12 mouse cellular contexts compared by ENCODE assay signal in genomic region chr6:118828187-118828586, GRCm38 (mm10).
DNase-seq lines count a peak whose midpoint lies in the region; ATAC-seq and TF ChIP-seq lines count a peak whose summit lies in the region.
"Had no signal": no experiment of that assay in that cellular context is flagged by ENCODE, and none has a peak within 500 bp of the region (broad histone marks: within the 10 kb centered on the region; RNA-seq: fewer than 3 reads in every experiment).

No protein-coding gene starts in this region.

- no peak for TF ChIP-seq EP300 in heart, adult 2 months (IDR thresholded peaks at IDR 0.05; ENCODE audit: insufficient read depth, low read depth, low read length)

- H3K9me3 ChIP-seq in heart, embryonic 15.5 days (replicated peaks): no peaks in the 10 kb centered on the region
- no peaks in the 10 kb centered on the region for H3K9me3 ChIP-seq in forebrain, embryonic 12.5 days
- H3K9me3 ChIP-seq: liver, embryonic 15.5 days had no signal

- H3K4me1 ChIP-seq in heart, embryonic 15.5 days (replicated peaks): peaks cover 69% of the 10 kb centered on the region
- H3K4me1 ChIP-seq in heart, adult 2 months (ENCODE audit: control insufficient read depth, insufficient read depth, low read length): peaks cover 8% of the 10 kb centered on the region
- H3K4me1 ChIP-seq in forebrain, embryonic 12.5 days: peaks cover 13% of the 10 kb centered on the region
- peaks cover 18% of the 10 kb centered on the region for H3K4me1 ChIP-seq in cerebellum, adult 2 months (ENCODE audit: control insufficient read depth, insufficient read depth, low read length)

- H3K36me3 ChIP-seq in heart, embryonic 15.5 days: no peaks in the 10 kb centered on the region
- peaks cover 2% of the 10 kb centered on the region; the same call in 1 of the 2 replicates for H3K36me3 ChIP-seq in heart, adult 2 months (ENCODE audit: control insufficient read depth, insufficient read depth, low read length)
- no peaks in the 10 kb centered on the region for H3K36me3 ChIP-seq in forebrain, embryonic 12.5 days (replicated peaks)
- H3K36me3 ChIP-seq: liver, embryonic 15.5 days had no signal

- intact Hi-C loops in heart, adult 2 months (cut with DNase I): no loop called here

- no peak for TF ChIP-seq POLR2A in heart, adult 2 months (IDR thresholded peaks at IDR 0.05; ENCODE audit: insufficient read depth, low read depth, low read length)
- TF ChIP-seq POLR2A in cerebellum, adult 2 months (IDR thresholded peaks at IDR 0.05; ENCODE audit: borderline replicate concordance, insufficient read depth, low read length): no peak

- H3K27ac ChIP-seq in heart, embryonic 15.5 days: 0 out of 2 replicates have a peak overlapping the region, but pooled peaks have one; percentile 7
- H3K27ac ChIP-seq in heart, adult 2 months: no peak overlapping the region
- H3K27ac ChIP-seq in forebrain, embryonic 12.5 days: peak overlapping the region; percentile 68; the same call in 1 of the 2 replicates
- no peak overlapping the region for H3K27ac ChIP-seq in cerebellum, adult 2 months (ENCODE audit: insufficient read depth, low read length)
- H3K27ac ChIP-seq: liver, embryonic 15.5 days had no signal

- WGBS in heart, embryonic 15.5 days: 60% methylated on average over 4 of the region's 4 CpGs
- 81% methylated on average over 4 of the region's 4 CpGs for WGBS in heart, adult 2 months
- WGBS in forebrain, embryonic 12.5 days: 88% methylated on average over 4 of the region's 4 CpGs
- WGBS in cerebellum, adult 2 months: 84% methylated on average over 4 of the region's 4 CpGs

- H3K79me2 ChIP-seq in heart, adult 2 months (replicated peaks; ENCODE audit: control insufficient read depth, insufficient read depth, low read length): no peaks in the 10 kb centered on the region; the same call in 1 of the 2 replicates

- H3K4me2 ChIP-seq in heart, embryonic 15.5 days: no peak overlapping the region
- H3K4me2 ChIP-seq in forebrain, embryonic 12.5 days: no peak overlapping the region
- H3K4me2 ChIP-seq: liver, embryonic 15.5 days had no signal

- no peak for ATAC-seq in heart, embryonic 15.5 days (replicated peaks; ENCODE audit: insufficient number of reproducible peaks, insufficient read depth, low FRiP score, low read depth)
- no peak for ATAC-seq in forebrain, embryonic 12.5 days (ENCODE audit: low FRiP score)

- DNase-seq in heart, adult 2 months: no peak
- DNase-seq in R1 (ENCODE audit: low read depth, low spot score): peak; percentile 11
- DNase-seq in mesoderm, embryonic 11.5 days (ENCODE audit: low read depth, low spot score): peak; percentile 65
- no peak for DNase-seq in cerebellum, adult 11-12 months
- DNase-seq in cerebellum, adult 2 months: no peak
- DNase-seq in cerebellum, postnatal 14 days: no peak
- DNase-seq: kidney, adult 2 months; thymus, postnatal 14 days had no signal

- no peaks in the 10 kb centered on the region for H3K27me3 ChIP-seq in heart, embryonic 15.5 days
- H3K27me3 ChIP-seq in heart, adult 2 months (ENCODE audit: control insufficient read depth, insufficient read depth, low read length): no peaks in the 10 kb centered on the region
- no peaks in the 10 kb centered on the region for H3K27me3 ChIP-seq in forebrain, embryonic 12.5 days
- no peaks in the 10 kb centered on the region for H3K27me3 ChIP-seq in cerebellum, adult 2 months (ENCODE audit: control insufficient read depth, insufficient read depth, low read length)
- H3K27me3 ChIP-seq: liver, embryonic 15.5 days had no signal

- no peak overlapping the region for H3K9ac ChIP-seq in heart, embryonic 15.5 days
- no peak overlapping the region for H3K9ac ChIP-seq in heart, adult 2 months (ENCODE audit: low read depth, low read length)
- H3K9ac ChIP-seq in forebrain, embryonic 12.5 days: no peak overlapping the region
- H3K9ac ChIP-seq: liver, embryonic 15.5 days had no signal

- no peak for TF ChIP-seq CTCF in heart, adult 2 months (IDR thresholded peaks at IDR 0.05)
- no peak for TF ChIP-seq CTCF in cerebellum, adult 2 months (IDR thresholded peaks at IDR 0.05; ENCODE audit: borderline replicate concordance, insufficient read depth, low read depth, low read length)

- no peak overlapping the region for H3K4me3 ChIP-seq in heart, embryonic 15.5 days
- H3K4me3 ChIP-seq in heart, adult 2 months: no peak overlapping the region
- H3K4me3 ChIP-seq in forebrain, embryonic 12.5 days (replicated peaks): no peak overlapping the region
- H3K4me3 ChIP-seq in cerebellum, adult 2 months (replicated peaks; ENCODE audit: insufficient read depth, low read depth, low read length): no peak overlapping the region
- H3K4me3 ChIP-seq: liver, embryonic 15.5 days; megakaryocyte, embryonic 14.5 days had no signal

Comparison
In these comparisons a context has a peak if more than half of its experiments do, and no peak if none do; other contexts are left out.
1. H3K27ac ChIP-seq: peak in heart, embryonic 15.5 days (single experiment) and forebrain, embryonic 12.5 days (single experiment); none in heart, adult 2 months (single experiment) and cerebellum, adult 2 months (single experiment).
2. DNase-seq: peak in R1 (single experiment) and mesoderm, embryonic 11.5 days (single experiment); none in heart, adult 2 months (0 of 2), cerebellum, adult 11-12 months (single experiment), cerebellum, adult 2 months (0 of 2) and cerebellum, postnatal 14 days (0 of 2).